Mouse (Mus musculus) layer of hippocampus, adult 9-11 months (tissue): ENCODE results near the gene Dcpp2.
"Not testable (repeated sequence)": the region's sequence is repeated elsewhere in the genome, so short reads cannot be mapped to it uniquely, and the experiment has no call there.

Experiments used
- DNase-seq: peaks from one replicate; pipeline ENCODE4 v3.0.0; 2022

Gene Dcpp2

DNA sequence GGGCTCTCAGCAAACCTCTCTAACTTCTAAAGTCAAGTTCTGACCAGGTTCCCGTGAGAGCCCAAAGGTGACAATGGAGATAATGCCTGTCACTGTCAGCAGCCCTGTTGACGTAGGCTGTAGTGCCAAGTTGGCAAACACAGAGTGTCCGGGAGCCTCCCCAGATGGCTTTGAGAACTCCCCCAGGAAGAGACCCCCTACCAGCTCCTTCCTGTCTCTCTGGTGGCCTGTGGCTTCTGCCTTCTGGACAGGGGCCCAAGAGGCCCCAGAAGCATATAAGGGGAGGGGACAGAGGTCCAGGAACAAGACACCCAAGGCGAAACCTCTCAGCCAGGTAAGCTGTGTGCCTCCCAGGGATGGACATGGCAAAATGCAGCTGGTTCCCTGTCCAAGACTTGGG is at the start of gene Dcpp2, which contains the start of gene Dcpp1:
Gene Dcpp2 (plus strand): TSS at position 305 of the 400 bp plus-strand sequence.
Gene Dcpp1 (plus strand): TSS at position 301 of the 400 bp plus-strand sequence.
- not testable (repeated sequence) for DNase-seq

DNA sequence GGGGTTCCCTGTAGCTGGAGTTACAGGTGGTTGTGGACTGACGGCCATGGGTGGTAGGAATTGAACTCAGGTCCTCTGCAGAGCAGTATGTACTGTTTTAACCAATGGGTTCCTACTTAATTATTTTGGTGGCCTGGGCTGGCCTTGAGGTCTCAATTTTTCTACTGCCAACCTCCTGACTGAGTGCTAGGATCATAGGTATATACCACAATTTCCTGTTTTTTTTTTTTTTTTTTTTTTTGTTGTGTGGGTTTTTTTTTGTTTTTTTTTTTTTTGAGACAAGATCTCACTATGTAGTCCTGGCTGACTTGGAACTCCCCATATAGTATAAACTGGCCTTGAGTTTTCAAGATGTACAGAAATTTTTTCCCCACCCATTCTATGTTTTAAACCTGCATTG is 49.5 kb upstream of the Dcpp2 start:
- no peak for DNase-seq

DNA sequence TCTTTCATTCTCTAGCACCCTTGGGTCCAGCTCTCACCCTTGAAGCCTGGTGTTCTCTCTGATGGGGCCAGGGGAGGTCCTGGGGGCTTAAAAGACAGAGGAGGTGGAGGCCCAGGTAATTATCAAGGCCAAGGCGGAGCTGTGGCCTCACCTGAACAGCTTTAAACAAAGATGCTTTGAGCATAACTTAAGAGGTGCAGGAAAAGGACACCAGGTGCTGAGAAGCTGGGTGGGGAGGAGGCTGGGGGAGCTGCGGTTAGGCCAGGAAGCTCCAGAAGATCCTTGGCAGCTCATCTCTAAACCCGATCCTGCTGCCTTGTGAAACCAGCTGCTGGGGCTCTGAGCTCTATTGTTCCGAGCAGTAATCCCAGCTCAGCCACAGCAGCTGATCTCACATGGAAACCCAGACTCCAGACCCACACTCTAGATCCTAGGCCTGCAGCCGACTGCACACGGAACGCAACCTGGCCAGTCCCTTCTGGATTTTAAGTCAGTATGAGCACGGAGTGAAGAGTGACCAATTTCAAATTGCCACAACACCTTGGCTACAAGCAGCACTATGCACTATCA is 44.6 kb upstream of the Dcpp2 start, which contains the start of gene Prss33:
Gene Prss33 (minus strand): TSS at position 51 of the 570 bp plus-strand sequence.
- no peak for DNase-seq

- DNase-seq, result peak; percentile 48
These were observed 39.5 kb upstream of the Dcpp2 start for GRCm38 (mm10) chr17:23841145-23841544.

- no peak for DNase-seq
These were observed 37.4 kb upstream of the Dcpp2 start for GRCm38 (mm10) chr17:23843141-23843811.

DNA sequence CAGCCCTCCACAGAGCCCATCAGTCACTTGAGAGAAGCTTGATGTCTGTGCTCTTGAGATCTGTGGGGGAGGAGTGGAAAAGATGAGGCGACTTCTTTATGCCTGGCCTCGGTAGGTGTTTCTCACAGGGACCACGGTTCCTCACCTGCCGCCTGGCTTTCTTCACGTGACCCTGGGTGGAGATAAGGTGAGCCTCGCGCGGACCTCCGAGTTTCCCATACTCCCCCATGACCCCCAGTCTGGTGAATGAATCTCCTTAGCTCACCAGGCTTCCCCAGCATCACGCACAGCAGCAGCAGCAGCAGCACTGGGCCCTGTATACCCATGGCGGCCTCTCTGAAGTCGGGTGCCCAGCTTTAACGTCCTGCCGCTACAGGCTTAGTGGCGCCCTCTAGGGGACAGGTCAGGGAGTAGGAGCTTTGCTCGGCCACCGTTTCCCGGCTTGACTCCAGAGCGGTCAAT is 36.8 kb upstream of the Dcpp2 start, which contains the start of the genes Prss32 and Prss41:
Gene Prss32 (plus strand): TSS at position 44 of the 462 bp plus-strand sequence.
Gene Prss41 (minus strand): TSS at position 361 of the 462 bp plus-strand sequence.
- no peak for DNase-seq

GRCm38 (mm10) chr17:23850028-23850427 is 30.7 kb upstream of the Dcpp2 start:
- DNase-seq, result no peak

DNA sequence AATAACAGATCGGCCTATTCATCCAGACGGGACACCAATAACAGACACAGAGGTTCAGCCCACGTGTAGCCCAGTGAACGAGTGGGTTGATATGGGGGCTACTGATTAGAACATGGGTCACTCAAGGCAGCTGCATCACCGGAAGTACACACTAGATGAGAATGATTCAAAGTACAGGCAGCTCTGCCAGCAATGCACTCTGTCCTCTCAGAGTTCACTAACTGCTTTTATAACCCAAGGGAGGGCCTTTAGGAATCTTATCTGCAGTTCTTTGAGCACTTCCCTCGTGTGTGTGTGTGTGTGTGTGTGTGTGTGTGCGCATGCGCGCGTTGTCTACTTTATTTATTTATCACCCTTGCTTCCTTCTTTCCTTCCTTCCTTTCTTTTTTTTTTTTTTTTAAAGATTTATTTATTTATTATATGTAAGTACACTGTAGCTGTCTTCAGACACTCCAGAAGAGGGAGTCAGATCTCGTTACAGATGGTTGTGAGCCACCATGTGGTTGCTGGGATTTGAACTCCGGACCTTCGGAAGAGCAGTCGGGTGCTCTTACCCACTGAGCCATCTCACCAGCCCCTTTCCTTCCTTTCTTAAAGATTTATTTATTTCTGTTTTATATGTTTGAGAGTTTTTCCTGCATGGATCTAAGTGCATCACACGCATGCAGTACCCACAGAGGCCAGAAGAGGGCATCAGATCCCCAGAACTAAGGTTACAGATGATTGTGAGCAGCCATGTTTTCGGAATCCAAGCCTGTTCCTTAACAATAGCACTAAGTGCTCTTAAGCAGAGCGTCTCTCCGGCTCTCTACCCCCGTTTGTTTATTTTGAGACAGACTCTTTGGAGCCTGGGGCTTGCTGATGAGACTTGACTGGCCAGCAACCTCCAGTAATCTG is 29.6 kb upstream of the Dcpp2 start:
- DNase-seq, result no peak

DNA sequence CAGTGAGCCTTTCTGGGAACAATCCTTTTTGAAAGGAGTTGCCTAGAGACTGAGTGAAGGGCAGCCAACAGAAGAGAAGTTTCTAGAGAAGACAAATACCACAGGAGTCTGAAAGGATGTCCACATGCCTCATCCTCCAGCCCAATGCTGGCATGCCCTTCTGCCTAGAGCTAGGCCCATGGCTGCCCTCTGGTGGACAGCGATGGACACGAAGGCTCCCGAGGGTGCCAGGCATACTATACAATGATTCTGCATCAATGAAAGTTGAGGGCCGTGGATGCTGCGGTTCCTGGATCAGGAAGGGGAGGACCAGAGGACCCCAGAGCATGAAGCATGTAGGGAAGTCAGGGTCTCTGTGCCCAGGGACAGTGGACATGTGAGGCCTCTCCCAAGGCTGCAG is 27.4 kb upstream of the Dcpp2 start:
- DNase-seq, result no peak

GRCm38 (mm10) chr17:23854229-23854765 is 26.4 kb upstream of the Dcpp2 start:
- DNase-seq, result no peak

DNA sequence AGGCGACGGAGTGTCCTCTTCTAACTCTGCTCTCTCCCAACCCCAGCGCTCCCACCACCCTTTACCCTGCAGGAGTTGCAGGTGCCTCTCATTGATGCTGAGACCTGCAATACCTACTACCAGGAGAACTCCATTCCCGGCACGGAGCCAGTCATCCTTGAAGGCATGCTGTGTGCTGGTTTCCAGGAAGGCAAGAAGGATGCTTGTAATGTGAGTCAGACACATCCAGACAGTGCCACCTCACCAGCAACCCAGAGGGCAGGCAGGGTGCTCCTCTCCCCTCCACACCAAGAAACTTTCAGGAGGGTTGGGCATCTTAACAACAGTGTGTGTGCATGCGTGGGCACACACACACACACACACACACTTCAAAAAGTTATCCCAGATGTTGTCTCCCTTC is 23.5 kb upstream of the Dcpp2 start:
- DNase-seq, result no peak

GRCm38 (mm10) chr17:23857913-23858312 is 22.8 kb upstream of the Dcpp2 start:
- DNase-seq, result no peak

DNA sequence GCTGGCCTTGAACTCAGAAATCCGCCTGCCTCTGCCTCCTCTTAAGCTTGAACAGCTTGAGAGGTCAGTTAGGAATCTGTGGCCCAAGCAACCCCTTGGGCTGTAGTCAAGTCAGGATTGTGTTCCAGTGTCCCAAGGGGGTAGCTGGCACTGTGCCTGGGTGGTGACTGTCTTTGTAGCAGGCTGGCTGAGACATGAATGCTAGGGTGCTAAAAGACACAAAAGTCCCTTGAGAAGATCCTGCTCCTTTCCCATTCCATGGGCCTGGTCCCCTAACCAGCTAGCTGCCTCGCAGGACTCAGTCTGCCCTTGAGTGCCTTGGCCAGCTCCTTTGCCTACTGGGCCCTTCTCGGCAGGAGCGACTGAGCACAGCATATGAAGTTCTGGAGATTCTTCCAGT is 17.8 kb upstream of the Dcpp2 start:
- DNase-seq, result no peak

- DNase-seq, result no peak
These were observed 12.9 kb upstream of the Dcpp2 start, which contains the start of gene Prss21 for GRCm38 (mm10) chr17:23867756-23868155. Prss21 (plus strand) TSS chr17:23868056.

DNA sequence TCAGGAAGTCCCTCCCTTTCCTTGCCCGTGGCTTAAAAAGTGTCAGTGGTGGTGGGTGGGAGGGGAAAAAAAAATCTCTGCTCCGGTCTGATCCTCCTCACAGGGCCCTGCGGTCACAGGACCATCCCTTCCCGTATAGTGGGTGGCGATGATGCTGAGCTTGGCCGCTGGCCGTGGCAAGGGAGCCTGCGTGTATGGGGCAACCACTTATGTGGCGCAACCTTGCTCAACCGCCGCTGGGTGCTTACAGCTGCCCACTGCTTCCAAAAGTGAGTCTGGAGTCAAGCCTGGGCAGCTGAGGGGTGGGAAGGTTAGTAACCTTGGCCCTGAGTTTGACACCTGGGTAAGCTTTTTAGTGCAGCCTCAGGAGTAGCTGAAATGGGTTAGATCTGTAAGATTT is 12.2 kb upstream of the Dcpp2 start:
- no peak for DNase-seq

- DNase-seq, result peak; percentile 15
These were observed 6.5 kb upstream of the Dcpp2 start for GRCm38 (mm10) chr17:23873884-23874856.

- peak; percentile 64 for DNase-seq
These were observed 3.9 kb upstream of the Dcpp2 start for GRCm38 (mm10) chr17:23876741-23877140.

DNA sequence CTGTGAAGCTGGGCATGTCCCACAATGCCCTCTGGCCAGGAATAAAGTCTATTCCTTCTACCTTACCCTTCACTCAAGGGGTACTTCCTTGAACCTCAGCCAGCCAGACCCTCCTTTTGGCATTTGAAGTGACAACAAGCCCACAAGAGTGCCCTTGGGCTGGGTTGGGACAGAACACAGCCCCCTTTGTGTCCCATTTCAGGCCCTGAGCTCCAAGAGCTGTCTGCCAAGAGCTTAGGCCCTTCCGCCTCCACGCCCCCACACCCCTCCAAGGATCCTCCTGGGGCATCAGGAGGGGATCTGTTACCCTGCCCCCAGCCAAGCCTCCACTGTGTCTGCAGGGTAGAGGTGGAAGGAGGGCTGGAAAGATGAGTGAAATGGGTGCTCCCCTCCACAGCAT is 3.5 kb upstream of the Dcpp2 start:
- peak; percentile 18 for DNase-seq

GRCm38 (mm10) chr17:23917158-23917557 is 36.5 kb downstream of the Dcpp2 start, which contains the start of gene Dcpp3:
Dcpp3 (plus strand) TSS chr17:23917458.
- not testable (repeated sequence) for DNase-seq

GRCm38 (mm10) chr17:23924531-23925007 is 43.9 kb downstream of the Dcpp2 start:
- peak; percentile 94 for DNase-seq

GRCm38 (mm10) chr17:23925090-23925493 is 44.4 kb downstream of the Dcpp2 start:
- peak; percentile 65 for DNase-seq
